Mouse (Mus musculus) cortical plate, adult 2 months (tissue): Measurements from ENCODE around the gene Tbx2.

Experiments
- CTCF ChIP-seq: fragments of 200-500 bp; IDR thresholded peaks from 2 replicates; pipeline ENCODE4 v1.5.1; 2011; ENCODE audit warnings: mild to moderate bottlenecking, control low read depth, low read length; ENCODE audit not compliant: insufficient read depth; ENCODE audit errors: extremely low read depth
- POLR2A ChIP-seq: fragments of 200-500 bp; IDR thresholded peaks from 2 replicates; pipeline ENCODE4 v1.6.1; 2011; ENCODE audit warnings: mild to moderate bottlenecking, low read length, control low read depth; ENCODE audit not compliant: insufficient read depth; ENCODE audit errors: extremely low read depth

GRCm38 (mm10) chr11:85820959-85821358 is 11.4 kb upstream of the Tbx2 start:
- TF ChIP-seq CTCF, result no peak
- TF ChIP-seq POLR2A, result no peak
